Mouse (Mus musculus): ENCODE measurements around the gene Polh. TPM values are rescaled to one million over a fixed set of nuclear protein-coding genes. Genes with fewer than 3 reads are reported as not detected.

Gene Polh
- polyA plus RNA-seq (2014; fragmentation: Illumina TruSeq; extraction: RNeasy Lipid Tissue Mini Kit (QIAGEN cat#74804); ENCODE audit: low replicate concordance) = 2.8 TPM

GRCm38 (mm10) chr17:46202421-46203071 lies at the start of gene Polh, which contains the start of gene Xpo5:
TSS of gene Polh (minus strand) at chr17:46202645.
TSS of gene Xpo5 (plus strand) at chr17:46202782.

DNA sequence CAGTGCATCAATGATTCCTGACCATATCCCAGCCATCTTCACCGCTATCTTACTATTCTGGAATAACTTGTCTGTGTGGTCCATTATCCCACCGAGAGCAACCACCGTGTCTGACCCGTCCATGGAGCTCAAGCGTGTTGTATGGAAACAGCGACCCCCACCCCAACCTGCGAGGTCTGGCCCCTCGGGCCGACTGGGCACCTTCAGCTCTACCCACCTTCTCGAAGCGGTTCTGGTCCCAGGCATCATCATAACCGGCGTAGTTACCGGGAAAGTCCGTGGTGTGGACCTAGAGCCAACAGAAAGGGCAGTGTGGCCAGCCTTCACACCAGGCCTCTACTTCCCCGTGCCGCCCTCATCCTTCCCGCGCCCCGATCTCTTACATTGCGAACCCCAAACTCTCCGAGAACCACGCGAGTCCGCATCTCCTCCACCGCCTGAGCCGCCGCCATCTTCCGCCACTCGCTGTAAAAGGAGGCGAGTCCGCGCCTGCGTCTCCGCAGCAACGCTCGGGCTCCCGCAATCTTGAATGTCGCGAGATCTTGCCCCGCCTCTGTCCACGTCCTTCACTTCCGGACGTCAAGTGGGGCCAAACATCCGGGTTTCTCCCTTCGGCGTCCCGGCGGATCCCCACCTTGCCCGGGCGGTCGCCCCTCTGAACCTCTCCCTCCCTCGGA lies 45.2 kb upstream of the Polh start, which contains the start of the genes Polr1c and Yipf3:
Gene Polr1c, minus strand, starts transcription at position 543 of the 677 bp plus-strand sequence.
Gene Yipf3, plus strand, starts transcription at position 569 of the 677 bp plus-strand sequence.

GRCm38 (mm10) chr17:46160686-46161085 lies 41.8 kb downstream of the Polh start, which contains the start of gene Gtpbp2:
TSS of gene Gtpbp2 (plus strand) at chr17:46161032.

DNA sequence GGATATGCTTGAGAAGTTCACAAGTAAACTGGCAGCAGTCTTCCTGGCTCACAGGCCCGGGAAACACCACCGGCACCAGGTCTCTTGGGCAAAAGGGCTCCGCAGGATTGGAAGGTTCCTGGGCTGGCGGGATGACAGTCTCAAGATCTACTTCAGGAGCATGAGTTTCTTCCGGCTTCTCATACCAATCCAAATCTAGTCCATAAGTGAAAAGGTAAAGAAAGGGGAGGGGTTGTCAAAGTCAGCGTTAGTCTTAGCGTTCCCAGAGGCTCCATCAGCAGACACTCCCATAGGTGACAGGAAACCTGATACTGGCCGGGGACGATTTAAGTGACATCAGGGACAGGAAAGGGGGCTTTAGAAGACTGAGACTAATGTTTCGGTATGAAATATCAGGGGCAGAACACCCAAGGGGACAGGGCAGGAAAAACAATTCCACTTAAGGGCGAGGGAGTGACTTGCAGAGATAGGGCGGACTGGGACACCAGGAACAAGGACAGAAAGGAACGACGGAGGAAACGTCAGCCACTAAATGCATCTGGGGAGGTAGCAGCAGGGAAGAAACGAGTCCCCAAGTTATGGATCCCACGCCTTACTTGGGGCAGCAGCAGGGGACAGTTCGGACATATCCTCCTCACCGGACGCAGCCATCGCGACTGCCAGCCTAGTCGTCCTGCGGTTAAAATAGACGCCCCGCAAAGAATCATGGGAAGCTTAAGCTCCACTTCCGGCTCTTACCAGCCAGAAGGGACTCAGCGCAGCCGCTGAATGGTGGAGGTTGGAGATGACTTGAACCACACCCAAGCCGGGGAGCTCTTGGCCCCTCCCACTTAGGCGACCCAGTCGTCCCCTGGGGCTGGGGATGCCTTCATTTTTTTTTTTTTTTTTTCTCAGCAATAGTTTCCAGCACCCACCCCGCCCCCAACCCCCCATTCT lies 49.3 kb downstream of the Polh start, which contains the start of gene Mad2l1bp:
Gene Mad2l1bp, minus strand, starts transcription at position 707 of the 936 bp plus-strand sequence.

GRCm38 (mm10) chr17:46143578-46144423 lies 58.6 kb downstream of the Polh start, which contains the start of gene Rsph9:
TSS of gene Rsph9 (minus strand) at chr17:46144216.

Other genes with a start within 250 kb of the Polh start
- gene Vegfa, start 170.3 kb downstream of the Polh start, polyA plus RNA-seq (2014; fragmentation: Illumina TruSeq; extraction: RNeasy Lipid Tissue Mini Kit (QIAGEN cat#74804); ENCODE audit: low replicate concordance) = 29.1 TPM
- 5.6 TPM for gene Mrps18a, start 91.7 kb downstream of the Polh start, polyA plus RNA-seq (2014; fragmentation: Illumina TruSeq; extraction: RNeasy Lipid Tissue Mini Kit (QIAGEN cat#74804); ENCODE audit: low replicate concordance)
- gene Rsph9, start 58.4 kb downstream of the Polh start, polyA plus RNA-seq (2014; fragmentation: Illumina TruSeq; extraction: RNeasy Lipid Tissue Mini Kit (QIAGEN cat#74804); ENCODE audit: low replicate concordance) = not detected
- 1.0 TPM for gene Mad2l1bp, start 49.1 kb downstream of the Polh start, polyA plus RNA-seq (2014; fragmentation: Illumina TruSeq; extraction: RNeasy Lipid Tissue Mini Kit (QIAGEN cat#74804); ENCODE audit: low replicate concordance)
- gene Gtpbp2, start 41.6 kb downstream of the Polh start, polyA plus RNA-seq (2014; fragmentation: Illumina TruSeq; extraction: RNeasy Lipid Tissue Mini Kit (QIAGEN cat#74804); ENCODE audit: low replicate concordance) = 19.8 TPM
- 5.9 TPM for gene Xpo5, start 137 bp upstream of the Polh start, polyA plus RNA-seq (2014; fragmentation: Illumina TruSeq; extraction: RNeasy Lipid Tissue Mini Kit (QIAGEN cat#74804); ENCODE audit: low replicate concordance)
- gene Polr1c, start 45.4 kb upstream of the Polh start, polyA plus RNA-seq (2014; fragmentation: Illumina TruSeq; extraction: RNeasy Lipid Tissue Mini Kit (QIAGEN cat#74804); ENCODE audit: low replicate concordance) = 1.6 TPM
- gene Yipf3, start 45.4 kb upstream of the Polh start, polyA plus RNA-seq (2014; fragmentation: Illumina TruSeq; extraction: RNeasy Lipid Tissue Mini Kit (QIAGEN cat#74804); ENCODE audit: low replicate concordance) = 0.93 TPM
- not detected for gene Lrrc73, start 50.9 kb upstream of the Polh start, polyA plus RNA-seq (2014; fragmentation: Illumina TruSeq; extraction: RNeasy Lipid Tissue Mini Kit (QIAGEN cat#74804); ENCODE audit: low replicate concordance)
- gene Tjap1, start 80.4 kb upstream of the Polh start, polyA plus RNA-seq (2014; fragmentation: Illumina TruSeq; extraction: RNeasy Lipid Tissue Mini Kit (QIAGEN cat#74804); ENCODE audit: low replicate concordance) = 0.33 TPM
- gene Dlk2, start 94.8 kb upstream of the Polh start, polyA plus RNA-seq (2014; fragmentation: Illumina TruSeq; extraction: RNeasy Lipid Tissue Mini Kit (QIAGEN cat#74804); ENCODE audit: low replicate concordance) = not detected
- gene Abcc10, start 125.7 kb upstream of the Polh start, polyA plus RNA-seq (2014; fragmentation: Illumina TruSeq; extraction: RNeasy Lipid Tissue Mini Kit (QIAGEN cat#74804); ENCODE audit: low replicate concordance) = 0.67 TPM
- gene Zfp318, start 181.1 kb upstream of the Polh start, polyA plus RNA-seq (2014; fragmentation: Illumina TruSeq; extraction: RNeasy Lipid Tissue Mini Kit (QIAGEN cat#74804); ENCODE audit: low replicate concordance) = 14.6 TPM
- not detected for gene Crip3, start 226.3 kb upstream of the Polh start, polyA plus RNA-seq (2014; fragmentation: Illumina TruSeq; extraction: RNeasy Lipid Tissue Mini Kit (QIAGEN cat#74804); ENCODE audit: low replicate concordance)
- gene Slc22a7, start 235.8 kb upstream of the Polh start, polyA plus RNA-seq (2014; fragmentation: Illumina TruSeq; extraction: RNeasy Lipid Tissue Mini Kit (QIAGEN cat#74804); ENCODE audit: low replicate concordance) = not detected

Data from small intestine, adult 10 weeks (tissue).